Mouse (Mus musculus): ENCODE measurements around the gene Pcnx4. TPM values are rescaled to one million over a fixed set of nuclear protein-coding genes. Genes with fewer than 3 reads are reported as not detected.
"Not testable (repeated sequence)": the region's sequence is repeated elsewhere in the genome, so short reads cannot be mapped to it uniquely, and the experiment has no call there.

Pcnx4 gene
- total RNA-seq, 2 experiments from 2014 or later: 2.9 to 3.2 TPM

DNA sequence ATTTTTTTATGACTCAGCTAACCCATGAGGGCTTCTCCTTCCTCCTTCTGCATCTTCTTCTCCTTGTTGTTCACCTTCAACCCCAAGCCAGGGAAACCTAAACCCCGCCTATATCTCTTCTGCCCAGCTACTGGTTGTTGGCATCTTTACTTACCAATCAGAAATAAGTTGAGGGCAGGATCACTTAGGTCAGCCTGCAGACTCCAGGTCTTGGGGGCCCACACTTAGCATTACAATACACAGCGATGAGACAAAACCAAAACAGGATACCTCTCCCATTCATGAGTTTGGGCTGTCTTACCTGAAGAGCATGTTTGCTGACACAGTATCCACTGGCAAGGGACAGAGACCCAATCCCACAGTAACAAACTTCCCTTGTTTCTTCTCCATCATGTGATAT, 57.8 kb downstream of the Pcnx4 start:
- DNase-seq (ENCODE audit: low spot score): no peak

DNA sequence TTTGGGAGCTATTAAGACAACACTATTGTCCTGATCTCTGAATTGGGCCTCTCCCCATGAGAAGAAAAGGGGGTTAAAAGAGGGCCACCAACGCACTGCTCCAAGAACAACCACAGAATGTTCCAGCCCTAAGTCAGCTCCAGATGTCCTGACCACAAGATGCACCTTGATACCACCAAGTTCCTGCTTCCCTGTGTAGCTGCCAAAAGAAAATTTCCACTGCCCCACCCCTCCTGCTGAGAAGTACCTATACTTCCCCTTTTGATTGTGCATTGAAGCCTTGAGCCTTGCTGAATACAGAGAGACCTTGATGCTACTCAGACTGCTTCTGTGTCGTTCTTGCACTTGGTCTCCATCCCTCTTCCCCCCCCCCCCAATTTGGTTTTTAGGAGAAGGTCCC, 62.5 kb downstream of the Pcnx4 start:
- DNase-seq (ENCODE audit: low spot score): not testable (repeated sequence)

DNA sequence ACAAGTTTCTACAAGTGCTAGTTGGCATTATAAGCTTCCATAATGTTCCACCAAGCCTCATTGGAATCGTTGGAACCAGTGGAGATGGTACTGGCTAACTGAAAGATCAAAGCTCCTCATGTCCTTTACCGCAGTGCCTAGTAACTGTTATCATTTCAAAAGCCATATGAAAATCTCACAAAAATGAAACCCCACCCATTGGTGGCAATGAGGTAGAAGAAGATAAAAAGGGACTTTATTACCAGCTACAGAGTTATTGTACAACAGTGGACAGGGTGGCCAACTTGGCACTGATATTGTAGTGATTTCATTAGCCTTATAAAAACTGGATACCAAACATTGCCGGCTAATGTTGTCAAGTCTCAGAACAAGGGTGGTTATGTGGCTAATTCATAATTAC, 75.9 kb downstream of the Pcnx4 start:
- DNase-seq (ENCODE audit: low spot score): no peak

DNA sequence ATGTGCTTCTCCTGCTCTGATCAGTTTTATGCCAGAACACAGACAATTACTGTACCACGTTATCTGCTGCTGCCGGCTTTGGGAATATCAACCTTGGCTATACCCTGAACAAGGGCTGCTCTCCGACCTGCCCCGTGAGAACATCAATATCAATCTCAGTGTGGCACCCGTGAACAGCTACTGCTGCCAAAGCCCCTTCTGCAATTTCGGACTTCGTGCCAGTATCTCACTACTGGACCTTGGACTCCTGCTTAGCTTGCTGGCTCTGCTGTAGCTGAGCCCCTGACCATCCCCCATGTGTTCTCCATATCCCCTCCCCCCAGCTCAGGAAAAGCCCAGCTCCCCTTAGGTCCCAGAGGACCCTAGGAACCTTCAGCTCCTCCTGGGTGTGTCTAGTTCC, 84.7 kb downstream of the Pcnx4 start:
- no peak for DNase-seq (ENCODE audit: low spot score)

DNA sequence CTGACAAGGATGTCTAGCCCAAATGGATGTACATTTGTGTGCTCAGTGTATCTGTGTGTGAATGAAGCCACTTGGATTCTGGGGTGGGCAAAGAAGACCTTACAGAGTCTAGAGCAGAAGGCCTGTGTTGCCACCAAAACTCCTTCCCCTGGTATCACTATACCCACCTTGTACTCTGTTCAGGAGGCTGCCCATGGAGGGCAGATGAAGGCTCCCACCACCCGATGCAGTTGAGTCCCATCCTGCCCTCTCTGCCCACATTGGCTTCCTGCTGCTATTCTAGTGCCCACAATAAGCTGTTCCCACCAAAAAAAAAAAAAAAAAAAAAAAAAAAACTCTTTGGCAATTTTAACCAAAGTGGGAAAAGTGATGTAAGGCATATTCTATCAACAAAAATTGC, 85.3 kb downstream of the Pcnx4 start:
- no peak for DNase-seq (ENCODE audit: low spot score)

DNA sequence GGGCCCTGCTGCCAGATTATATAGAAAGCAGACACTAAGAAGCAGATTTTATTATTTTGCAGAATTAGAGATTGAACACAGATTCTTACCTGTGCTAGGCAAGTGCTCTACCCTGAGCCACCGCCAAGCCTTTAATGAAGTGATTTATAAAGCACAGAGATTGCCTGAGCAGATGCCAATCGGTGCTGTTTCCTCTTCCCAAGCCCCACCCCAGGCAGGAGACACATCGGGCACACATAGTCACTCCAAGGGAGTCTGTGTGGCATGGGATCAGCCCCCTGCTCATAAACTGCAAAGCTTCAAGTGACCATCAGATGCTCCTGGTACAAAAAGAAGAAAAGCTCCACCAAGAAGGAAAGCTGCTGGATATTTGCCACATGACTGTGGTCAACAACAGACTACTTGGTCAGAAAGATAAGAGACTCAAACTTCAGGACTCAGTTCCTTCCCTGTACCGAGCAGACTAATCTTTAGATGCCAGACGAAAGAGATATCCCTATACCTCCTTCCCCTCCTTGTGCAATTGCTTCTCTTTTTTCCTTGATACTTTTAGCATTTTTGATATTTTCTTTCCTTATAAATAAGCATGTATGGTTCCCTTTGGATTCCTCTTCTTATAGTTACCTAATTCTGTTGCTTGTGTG, 86.8 kb downstream of the Pcnx4 start:
- no peak for DNase-seq (ENCODE audit: low spot score)

DNA sequence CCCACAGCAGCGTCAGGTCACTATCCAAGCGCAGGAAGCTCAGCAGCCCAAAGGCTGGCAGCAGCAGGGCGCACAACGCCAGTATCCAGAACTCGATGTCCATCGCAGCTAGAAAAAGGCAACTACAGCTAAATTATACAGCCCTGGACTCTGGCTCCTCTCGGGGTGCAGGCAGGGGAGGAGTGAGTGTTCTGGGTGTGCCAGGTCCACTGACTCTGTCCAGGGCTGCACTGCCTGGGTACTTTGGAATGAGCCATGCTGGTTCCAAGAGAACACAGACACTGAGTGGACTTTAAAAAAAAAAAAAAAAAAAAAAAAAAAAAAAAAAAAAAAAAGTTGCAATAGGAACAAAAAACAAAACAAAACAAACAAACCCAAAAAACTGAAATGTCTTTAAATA, 92.6 kb downstream of the Pcnx4 start:
- no peak for DNase-seq (ENCODE audit: low spot score)

Other genes starting within 250 kb of the Pcnx4 start
- gene Rtn1, start 127.3 kb upstream of the Pcnx4 start, total RNA-seq (2021): 1 to 10 TPM; 1.9 to 2.3 TPM
- gene Lrrc9, start 94.5 kb upstream of the Pcnx4 start, total RNA-seq (2021): under 1 TPM; 0.11 to 0.17 TPM
- not detected for gene Gm4756, start 113.3 kb downstream of the Pcnx4 start, total RNA-seq (2021)
- gene Dhrs7, start 128.5 kb downstream of the Pcnx4 start, total RNA-seq (2021): 10 to 100 TPM; 15.9 to 19.2 TPM
- 100 to 1,000 TPM; 302 to 318 TPM for gene Ppm1a, start 221.1 kb downstream of the Pcnx4 start, total RNA-seq (2021)

Data from gastrocnemius, adult 18-20 months (tissue).